Mouse (Mus musculus) testis, postnatal 10 days (tissue): ENCODE measurements around the gene Ext2.

ENCODE experiments used
- DNase-seq: peaks from one replicate; pipeline ENCODE4 v3.0.0; 2021; ENCODE audit warnings: low spot score

Gene Ext2

DNA sequence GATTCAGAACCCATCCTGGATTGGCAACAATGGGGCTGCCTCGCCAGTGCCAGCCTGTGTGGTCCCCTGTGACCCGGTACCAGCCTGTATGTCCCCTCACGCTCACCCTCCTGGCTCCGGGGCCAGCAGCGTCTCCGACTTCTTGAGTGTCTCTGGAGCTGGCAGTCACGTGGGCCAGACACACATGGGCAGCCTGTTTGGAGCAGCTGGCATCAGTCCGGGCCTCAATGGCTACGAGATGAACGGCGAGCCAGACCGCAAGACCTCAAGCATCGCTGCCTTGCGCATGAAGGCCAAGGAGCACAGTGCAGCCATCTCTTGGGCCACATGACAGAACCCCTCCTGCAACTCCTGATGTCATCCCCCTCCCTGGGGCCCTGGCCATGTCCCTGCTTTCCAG, 145.1 kb downstream of the Ext2 start:
- DNase-seq, result no peak

DNA sequence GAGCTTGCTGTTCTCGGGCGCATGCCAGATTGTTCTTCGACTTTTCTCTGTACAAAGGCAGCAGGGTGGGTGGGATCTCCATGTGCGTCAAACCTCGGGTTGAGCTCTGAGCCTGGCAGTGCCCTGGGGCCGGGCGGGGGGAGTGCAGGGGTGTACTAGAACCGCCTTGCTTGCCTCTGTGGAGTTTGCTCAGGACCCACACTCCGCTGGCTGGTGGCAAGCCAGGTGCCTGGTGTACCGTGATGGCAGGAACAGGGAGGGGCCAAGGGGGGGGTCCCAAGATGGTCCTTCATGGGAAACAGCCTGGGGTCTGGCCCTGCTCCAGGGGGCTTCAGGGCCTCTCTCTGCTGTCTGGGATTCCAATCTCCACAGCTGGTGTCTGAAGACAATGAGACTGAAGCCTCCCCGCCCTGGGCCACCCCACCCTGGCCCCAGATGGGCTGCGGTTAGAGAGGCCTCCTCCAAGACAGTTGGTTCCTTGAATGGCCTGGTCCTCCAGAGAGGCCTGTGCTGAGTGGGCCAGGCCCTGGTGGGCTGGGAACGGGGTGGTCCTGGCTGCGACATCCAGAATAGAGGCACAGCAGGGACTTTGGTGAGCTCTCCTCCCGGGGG, 150.7 kb downstream of the Ext2 start:
- no peak for DNase-seq

DNA sequence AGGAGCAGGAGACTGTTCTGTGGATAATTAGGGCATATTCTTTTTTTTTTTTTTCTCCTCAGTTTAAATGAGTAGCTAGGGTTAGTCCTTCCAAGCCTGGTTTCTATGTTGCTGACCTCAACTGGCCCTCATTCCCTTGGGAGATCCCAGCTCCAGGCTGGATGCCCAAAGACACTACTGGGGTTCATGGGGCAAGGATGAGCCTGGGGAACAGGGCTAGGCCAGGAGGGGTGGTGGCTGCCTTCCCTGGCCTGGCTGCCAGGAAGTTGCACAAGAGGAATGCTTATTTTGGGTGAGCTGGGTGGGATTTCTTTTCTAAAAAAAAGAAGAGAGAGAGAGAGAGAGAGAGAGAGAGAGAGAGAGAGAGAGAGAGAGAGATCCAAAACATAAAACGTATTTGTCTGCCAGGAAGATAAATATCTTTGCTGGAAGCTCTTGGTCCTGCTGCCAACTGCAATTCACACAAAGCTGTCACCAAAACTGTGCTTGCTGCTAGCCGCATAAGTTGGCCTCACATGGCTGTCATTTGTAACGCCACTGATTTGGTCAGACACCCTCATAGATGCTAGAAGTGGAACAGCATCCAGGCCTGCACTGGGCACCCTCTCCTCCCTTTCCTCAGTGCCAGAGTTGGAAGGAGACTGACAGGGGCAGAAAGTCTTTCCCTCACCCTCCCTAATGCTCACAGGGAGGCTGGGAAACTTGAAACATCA, 156.1 kb downstream of the Ext2 start:
- DNase-seq, result no peak

DNA sequence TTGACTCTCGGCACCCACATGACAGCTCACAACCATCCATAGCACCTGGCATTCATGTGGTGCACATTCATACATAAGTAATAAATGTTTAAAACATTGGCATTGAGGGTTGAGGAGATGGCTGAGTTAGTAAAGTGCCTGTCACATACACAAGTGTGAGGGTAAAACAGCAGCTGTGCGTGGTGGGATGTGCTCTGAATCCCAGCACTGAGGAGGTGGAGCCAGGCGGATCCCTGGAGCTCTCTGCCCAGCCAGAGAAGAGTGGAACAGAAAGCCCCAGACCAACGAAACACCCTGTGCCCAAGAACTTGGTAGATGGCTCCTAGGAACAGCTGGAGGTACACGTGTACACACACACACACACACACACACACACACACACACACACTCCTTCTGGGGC, 156.9 kb downstream of the Ext2 start:
- DNase-seq, result no peak

DNA sequence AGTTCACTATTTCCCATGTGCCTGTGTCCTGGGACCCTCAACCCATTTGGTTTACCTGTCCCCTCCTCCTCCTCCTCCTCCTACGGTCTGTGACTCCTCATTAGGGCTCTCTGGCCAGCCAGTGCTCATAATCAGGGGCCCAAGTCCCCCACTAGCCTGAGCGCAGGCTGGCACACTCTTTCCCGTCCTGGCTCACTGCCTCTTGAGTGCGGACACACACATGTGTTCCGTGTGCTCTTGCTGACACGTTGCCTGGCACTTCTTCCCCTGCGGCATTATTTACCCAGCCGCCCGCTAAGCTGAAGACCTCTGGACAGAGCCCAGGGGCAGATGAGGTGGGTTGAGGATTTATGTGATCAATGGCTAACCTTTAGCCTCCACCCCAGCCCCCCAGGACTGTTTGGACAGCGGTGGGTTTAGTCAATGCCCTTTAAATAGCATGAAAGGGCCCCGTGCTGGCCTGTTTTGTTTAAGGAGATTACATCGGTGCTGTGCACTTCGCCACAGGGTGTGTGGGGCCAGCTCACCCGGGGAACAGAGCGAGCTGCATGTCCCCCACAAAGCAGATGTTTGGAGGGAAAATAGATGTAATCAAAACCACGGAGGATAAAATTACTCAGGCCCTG, 160.0 kb downstream of the Ext2 start:
- no peak for DNase-seq

DNA sequence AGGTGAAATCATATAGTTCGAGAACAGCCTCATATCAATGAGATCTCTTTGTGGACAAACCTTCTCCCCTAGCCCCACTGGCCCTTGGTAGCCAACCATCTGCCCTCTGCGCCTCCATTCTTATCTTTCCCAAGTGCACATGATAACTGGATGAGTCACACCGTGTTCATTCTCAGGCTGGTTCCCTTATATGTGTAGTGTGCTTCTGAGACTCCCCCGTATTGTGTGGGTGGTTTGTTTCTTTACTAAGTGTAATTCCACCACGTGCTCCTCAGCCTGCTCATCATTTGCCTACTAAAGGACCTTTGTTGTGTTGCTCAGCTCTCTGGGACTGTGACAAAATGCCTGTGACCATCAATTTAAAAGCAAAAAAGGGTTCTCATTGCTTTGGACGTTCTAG, 161.3 kb downstream of the Ext2 start:
- no peak for DNase-seq

DNA sequence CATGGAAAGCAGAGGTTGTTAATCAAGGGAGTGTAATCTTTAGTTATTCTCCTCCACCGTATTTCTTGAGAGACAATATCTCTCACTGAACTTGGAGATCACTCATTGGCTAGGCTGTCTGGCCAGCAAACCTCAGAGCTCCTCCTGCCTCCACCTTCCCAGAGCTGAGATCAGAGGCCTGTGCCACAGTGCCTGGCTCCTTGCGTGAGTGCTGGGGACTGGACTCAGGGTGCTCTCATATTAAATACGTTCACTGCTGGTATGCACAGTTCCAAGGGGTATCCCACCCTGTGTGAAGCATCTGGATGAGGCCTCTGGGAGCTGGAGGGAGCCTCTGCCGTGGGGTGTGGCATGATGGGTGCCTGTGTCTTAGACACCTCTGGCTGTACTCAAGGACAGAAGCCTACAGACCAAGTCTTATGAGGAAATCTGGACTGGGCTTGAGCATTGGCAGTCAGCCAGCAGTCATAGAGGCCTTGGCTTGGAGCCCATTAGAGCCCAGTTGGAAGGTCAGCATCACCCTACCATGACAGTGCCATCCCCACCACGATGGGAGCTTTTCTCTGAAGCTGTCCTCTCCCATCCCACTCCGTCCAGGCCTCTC, 162.6 kb downstream of the Ext2 start:
- DNase-seq, result no peak

DNA sequence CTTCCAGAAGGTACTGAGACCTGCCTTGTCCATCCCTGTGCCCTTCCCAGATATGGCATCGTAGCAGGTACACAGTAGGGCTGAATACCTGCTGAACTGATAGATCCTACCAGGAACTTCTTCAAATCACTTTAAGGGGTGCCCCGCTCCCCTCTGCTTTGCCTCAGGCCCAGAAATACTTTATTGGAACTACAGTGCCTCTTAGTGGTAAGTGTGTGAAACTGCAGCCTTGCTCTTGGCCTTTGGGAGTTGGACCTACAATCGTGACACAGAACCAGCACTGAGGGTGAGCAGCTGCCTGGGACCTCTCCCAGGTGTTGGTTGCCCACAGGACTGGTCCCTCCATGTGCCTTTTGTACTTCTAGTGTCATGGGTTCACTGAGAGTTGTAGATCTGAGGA, 163.4 kb downstream of the Ext2 start:
- no peak for DNase-seq

DNA sequence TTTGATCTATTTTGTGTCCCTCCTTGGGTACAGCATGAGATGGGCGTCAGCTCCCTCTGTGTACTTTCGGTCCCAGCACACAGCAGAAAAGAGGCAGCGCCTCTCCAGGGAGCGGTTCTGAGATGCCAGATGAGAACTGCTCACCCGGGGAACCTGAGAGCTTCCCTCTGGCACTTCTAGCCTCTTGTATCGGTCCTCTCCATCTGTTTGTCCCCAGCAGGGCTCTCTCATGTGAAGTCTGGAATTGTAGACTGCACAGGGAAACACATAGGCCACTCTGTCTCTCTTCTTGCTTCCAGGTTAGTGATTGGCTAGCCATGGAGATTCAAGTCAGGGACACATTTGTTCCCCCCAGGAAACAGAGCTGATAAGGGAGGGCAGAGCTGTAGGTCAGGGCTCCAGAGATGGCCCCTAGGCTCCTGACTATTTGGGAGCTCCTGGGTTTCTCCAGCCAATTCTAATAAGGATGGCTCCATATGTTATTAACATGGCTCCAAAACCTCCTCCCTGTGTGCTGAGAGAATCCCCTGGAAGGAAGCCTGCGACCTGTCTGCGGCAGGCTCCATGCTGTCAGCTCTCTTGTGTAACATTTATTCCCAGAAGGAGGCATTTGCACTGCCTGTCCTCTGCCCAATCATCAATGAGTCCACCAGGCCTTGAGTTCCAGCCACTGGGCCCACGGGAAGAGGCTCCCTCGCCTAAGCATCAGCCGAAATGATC, 167.9 kb downstream of the Ext2 start:
- no peak for DNase-seq

DNA sequence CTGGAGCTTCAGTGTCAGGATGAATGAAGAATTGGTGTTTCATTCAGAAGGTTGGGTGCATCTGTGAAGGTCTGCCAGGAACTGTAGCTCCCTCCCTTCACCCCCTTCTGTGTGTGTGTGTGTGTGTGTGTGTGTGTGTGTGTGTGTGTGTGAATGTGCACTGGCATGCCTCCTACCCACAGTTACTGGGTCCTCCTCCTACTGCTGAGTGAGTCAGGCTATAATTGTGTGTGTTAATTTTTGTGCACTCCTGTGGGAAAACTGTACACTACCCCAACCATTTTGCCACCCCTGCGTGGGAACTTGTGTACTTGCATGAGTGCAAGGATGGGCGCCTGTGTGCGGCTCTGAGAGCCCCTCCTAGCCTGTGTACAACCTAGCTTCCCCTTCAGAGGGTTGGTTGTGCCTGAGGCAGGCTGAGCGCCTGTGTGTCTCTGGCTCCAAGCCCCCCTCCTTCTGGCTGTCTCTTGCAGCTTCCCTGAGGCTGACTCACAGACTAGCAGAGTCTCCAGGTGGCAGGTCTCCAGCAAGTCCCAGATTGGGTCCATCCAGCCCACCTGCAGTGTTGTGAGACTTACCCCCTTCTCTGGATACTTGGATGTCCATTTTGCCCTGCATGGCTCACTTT, 173.0 kb downstream of the Ext2 start:
- no peak for DNase-seq

DNA sequence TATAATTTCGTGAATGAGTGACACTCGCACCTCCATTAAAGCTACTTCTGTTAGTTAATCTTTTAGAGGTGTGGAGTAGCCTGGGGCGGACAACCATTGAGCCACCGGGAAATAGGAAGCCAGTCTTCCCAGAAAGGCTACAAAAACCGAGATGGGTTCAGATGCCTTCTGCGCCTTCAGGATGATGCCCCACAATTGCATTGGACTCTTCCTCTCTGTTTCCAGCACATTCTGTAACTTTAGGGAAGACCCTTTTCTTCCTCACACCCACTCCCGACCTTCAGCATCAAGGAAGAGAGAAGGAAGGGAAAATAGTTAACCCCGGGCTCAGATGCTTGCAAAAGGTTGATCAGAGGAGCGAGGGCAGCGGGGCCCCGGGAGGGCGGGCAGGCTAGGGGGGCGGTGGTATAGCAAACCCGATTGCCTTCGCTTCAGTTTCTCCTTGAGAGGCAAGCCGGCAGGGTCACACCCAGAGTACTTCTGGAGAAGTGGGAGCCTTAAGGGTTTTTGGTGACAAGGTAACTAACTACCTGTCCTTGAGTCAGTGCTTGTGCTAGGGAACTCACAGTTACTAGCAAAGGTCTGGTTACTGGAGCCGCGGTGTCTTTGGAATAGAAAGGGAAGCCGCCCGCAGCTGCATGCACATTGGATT, 174.3 kb downstream of the Ext2 start:
- no peak for DNase-seq

DNA sequence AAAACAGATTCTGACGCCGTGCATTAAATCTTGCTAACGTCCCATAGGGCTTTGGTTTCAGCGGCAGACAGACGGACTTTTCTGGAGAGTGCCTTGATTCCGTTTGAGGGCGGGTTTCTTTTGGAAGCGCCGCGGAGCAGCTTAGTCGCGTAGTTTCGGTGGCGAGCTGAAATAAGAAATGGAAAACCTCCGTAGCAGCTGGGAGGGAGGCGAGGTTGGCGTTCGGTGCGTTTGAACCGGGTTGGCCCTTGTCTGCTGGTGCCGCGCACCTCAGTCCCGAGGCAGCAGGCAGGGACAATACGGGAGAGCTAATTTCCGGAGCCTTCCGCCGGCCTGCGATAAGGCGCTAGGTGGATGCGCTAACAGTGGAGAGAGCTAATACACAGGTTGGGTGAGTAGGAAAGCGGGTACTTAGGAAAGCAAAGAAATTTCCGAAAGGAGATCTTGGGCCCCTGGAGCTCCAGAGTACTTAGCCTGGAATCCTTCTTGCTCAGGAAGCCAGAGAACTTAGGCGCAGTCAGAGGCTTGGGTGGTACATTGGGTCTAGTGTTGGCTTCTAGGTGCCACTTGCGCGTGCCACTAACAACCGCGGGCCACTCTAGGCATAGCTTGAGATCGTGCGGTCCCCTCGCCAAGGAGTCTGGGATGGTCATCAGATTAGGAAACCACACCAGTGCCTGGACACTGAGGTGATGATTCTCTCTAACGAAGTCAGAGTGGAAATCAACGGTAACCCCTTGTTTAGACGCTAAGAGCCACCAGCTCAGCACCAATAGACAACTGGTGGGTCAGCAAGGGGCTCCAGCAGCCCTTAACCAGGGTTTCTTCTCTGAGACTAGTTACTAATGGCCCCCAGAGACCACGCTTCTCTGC, 175.1 kb downstream of the Ext2 start:
- no peak for DNase-seq

DNA sequence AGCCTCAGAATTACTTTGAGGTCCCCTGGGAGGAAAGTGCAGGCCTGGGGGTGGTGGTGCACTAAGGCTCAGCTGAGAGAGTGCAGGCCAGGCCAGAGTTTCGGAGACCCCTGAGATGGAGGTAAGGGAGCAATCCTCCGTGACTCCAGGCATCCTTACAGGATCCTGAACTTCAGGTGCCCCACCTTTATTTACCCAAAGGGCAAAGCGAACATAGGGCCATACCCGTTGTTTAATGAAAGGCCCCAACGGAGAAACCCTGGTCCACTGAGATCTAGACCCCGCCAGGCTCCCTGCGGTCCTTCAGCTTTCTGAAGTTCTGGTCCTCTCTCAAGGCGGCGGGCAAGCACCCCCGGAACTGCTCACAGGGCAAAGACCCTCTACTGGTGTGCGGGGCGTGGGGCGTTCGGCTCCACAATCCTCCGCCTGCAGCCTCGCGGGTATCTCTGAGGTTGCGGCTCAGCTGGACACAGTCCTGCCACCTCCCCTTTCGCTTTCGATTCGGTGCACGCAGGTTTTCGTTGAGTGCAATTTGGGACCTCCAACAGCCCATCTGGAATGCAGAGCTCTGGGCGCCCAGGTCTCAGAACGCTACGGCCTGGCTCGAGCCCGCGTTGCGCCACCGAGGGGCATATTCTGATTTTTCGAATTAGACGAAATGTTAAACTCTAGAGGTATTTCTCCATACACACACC, 176.6 kb downstream of the Ext2 start:
- DNase-seq, result no peak

DNA sequence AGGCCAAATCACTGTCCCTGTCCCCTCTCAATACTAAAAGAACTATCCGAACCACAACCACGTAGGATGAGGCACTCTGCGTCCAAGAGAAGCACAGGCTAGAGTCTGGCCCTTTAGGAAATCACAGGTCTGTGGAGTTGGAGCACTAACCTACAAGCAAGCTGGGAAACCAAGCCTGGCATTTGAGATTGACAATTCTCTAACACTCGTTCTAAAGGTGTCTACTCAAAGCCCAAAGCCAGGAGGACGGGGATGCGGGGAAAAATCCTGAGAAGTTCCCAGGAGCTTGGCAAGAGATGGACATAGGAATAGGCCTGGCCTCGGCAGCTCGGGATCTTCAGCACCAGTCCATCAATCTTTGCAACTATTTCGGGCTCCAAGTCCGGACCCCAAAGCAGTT, 177.2 kb downstream of the Ext2 start:
- no peak for DNase-seq

DNA sequence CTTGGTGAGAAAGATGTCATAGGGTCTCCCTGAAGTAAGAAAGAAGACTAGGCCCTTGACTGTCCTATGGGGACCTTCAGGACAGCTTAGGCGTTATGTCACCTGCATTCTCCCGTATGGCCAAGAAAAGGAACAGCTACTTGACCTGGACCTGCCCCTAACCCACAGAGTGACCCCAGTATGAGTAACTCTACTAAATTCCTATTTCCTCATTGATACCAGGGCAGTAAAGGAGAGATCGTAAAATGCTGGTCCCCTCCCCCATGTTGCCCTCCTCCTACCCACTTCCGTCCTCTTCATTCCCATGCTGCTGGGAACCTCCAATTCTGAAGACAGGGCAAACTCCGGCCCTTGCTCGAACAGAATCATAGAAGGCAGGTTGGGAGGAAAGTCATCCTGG, 177.6 kb downstream of the Ext2 start:
- no peak for DNase-seq

DNA sequence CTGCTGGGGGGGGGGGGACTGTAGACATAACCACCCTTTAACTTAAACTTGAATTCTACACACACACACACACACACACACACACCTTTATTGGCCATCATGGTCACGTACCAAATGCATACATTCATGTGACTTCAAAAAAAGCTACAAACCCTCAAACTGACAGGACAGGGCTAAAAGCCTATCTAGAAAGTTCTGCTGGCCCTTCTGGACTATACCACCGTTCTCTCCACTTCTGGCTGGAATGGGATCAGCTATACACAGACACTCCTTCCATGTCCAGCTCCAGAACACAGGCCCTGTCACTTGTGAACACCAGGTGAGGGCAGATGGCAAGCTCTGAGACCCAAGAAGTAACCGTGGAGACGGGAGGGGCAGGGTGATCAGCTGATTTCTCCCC, 178.1 kb downstream of the Ext2 start:
- DNase-seq, result no peak

DNA sequence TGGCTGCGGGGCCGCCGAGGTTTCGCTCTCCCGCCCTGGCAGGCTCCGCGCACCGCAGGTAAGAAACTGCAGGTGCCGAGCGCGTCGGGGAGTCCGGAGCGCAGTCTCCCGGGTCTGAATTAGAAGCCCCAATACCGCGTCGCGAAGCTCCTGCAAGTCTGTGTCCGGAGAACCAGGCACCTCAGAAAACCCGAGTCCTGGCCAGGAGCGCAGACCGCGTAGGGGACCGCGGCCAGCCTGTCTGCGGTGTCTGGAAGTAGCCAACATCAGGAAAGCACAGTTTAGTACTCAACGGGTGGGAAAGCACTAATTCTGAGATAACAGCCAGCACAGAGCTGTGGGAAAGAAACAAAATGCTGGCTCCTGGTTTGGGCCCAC, 179.0 kb downstream of the Ext2 start:
- DNase-seq, result no peak

DNA sequence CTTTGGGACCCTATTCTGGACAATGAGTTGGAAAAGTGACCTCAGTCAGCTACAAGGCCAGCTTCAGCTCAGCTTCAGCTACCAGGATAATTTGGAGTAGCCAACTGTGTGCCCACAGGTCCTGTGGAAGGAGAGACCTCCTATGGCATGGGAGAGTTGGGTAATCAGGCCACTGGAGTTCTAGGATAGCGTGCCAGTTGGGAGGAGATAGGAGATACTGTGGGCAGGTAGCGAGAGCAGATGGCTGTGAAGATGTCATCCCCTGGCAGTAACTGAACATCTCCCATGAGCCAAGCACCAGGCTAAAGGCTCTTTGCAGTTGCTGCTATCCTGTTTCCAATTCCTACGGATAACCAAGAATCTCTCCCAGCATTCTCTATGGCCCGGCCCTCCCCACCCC, 187.8 kb downstream of the Ext2 start:
- no peak for DNase-seq

DNA sequence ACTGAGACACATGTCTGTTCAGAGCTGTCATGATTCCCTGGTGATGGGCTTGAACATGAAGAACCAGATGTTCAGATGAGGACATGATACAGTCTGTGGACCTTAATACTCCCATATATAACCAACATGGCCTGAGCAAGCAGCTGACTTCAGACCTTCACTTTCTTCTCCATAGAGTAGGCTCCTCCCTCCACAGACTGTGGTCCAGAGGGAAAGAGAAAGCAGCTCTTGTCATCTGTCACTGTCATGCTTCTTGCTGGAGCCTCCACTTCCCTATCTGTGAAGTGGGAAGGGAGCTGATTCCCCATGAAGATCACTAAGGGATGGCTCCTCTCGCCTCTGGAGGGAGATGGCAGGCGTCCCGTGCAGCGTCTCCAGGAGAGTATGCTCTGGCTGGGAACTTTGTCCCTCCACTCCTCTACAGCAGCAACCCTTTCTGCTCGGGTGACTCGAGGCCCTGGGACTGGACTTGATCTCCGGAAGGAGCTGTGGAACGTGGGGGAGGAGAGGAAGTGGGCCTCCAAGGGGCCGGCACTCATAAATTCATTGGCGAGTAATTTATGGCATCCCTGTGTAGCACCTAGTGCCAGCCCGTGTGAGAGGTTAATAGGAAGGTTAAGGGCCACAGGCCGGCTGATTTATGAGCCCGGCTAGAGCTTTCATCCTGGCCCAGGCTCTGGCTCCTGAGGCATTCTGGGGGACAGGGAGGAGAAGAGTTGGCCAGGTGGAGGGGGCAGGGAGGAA, 197.5 kb downstream of the Ext2 start:
- no peak for DNase-seq
